Mouse (Mus musculus): Measurements from ENCODE around the gene Abr.
A peak's percentile ranks its signal among the peaks of the same experiment; 100 is the strongest.

DNA sequence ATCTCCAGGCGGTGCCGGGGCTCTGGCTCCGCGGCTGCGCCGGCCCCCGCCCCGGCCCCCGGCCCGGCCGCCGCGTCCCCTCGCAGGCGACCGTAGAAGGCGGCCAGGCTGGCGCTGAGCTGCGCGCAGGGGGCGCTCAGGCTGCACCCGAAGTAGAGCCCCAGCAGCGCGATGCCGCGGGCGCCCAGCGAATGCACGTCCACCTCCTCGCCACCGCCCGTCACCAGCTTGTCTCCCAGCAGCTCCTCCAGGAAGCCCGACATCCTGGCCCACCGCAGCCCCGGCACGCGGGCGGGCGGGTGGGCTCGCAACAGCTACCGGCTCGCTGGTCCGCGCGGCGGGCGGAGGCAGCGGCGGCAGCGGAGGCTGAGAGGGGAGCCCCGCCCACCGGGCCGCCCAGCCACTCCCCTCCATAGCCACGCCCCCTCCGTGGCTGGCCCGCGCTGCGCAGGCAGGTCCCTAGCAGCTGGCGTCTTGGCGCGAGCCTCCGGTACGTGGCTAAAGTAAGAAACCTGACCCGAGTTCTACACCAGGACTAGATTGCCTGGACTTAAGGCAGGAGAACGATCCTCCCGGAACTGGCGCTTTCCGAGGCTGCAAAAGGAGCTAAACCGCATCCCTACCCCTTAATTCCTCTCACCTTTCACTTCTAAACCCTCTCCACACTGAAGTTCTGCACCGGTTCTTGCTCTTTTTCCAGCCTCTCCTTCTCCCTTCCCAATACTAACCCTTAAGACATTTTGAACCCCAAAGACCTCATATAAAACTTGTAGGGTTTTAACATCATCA, 223.1 kb downstream of the Abr start, which contains the start of gene Nxn:
- TF ChIP-seq POLR2A (IDR thresholded peaks at IDR 0.05; ENCODE audit: low read depth, low read length) (peak; percentile 14; the same call in 1 of the 2 replicates), CTCF (IDR thresholded peaks at IDR 0.05; ENCODE audit: extremely low read depth, insufficient read length, insufficient replicate concordance, low read depth, low read length) (no peak)
